Mouse (Mus musculus) spleen, postnatal 36 days (tissue): ENCODE measurements around the gene Gm26602.

Experiments
- DNase-seq, 2 experiments: peaks; one replicate each; pipeline ENCODE4 v3.0.0; 2022; ENCODE audit warnings: low spot score in 2 of 2, mixed read lengths in 1 of 2

The Gm26602 gene

DNA sequence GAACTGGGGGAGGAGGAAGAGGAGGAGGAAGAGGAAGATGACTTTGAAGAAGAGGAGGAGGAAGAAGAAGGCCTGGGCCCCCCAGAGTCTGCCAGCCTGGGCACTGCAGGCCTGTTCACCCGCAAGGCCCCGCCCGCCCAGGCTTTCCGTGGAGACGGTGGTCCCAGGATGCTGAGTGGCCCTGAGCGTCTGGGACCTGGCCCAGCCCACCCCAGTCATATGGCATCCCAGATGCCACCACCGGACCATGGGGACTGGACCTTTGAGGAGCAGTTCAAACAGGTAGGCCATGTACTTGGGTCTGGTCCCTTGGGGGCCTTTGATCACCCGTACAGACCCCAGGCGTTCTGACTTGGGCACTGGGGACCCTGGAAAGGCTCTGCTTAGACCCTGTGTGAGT is 21.1 kb downstream of the Gm26602 start:
- no peak for DNase-seq

- DNase-seq, result no peak
These were observed 22.1 kb downstream of the Gm26602 start for GRCm38 (mm10) chr10:79932736-79933135.

GRCm38 (mm10) chr10:79933145-79933679 is 22.6 kb downstream of the Gm26602 start:
- no peak for DNase-seq

DNA sequence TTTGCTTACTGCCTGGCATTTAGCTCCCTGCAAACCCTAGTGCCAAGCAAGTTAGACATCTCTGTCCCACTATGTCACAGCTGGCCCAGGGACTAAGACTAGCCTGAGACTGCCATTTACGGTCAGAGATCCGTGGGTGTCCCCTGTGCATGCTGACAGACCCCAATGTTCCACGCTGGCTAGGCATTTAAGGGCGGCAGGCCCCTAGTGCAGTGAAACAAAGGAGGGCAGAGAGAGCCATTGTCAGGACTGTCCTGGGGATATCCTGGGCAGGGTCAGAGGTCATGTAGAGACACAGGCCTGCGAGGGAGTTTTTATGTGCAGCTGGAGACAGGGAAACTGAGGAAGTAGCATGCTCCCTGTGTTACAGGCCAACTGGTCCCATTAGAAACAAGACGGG is 23.2 kb downstream of the Gm26602 start:
- DNase-seq, result no peak

DNA sequence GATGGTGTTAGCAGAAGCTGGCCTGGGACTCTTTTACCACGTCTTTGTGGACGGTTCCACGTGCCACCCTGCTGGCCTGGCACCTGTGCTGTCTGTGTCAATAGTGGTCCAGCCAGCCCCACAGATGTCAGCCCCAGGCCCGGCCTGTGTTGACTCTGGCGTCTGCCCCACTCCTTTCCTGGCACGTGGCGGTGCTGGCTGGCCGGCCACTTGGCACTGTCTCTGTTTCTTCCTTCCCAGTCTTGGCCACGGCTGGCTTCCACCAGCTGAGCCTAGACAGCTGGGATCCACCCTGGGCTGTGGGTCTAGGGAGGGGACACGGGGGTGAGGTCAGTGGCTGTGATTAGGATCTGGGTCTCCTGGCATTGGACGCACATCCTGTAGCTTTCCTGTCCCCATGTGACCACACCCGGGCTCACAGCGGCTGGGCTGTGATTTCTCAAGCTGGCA is 23.6 kb downstream of the Gm26602 start:
- peak in 1 of 2 experiments; percentile 44 for DNase-seq

- DNase-seq, result no peak
These were observed 24.3 kb downstream of the Gm26602 start for GRCm38 (mm10) chr10:79934794-79935569.

DNA sequence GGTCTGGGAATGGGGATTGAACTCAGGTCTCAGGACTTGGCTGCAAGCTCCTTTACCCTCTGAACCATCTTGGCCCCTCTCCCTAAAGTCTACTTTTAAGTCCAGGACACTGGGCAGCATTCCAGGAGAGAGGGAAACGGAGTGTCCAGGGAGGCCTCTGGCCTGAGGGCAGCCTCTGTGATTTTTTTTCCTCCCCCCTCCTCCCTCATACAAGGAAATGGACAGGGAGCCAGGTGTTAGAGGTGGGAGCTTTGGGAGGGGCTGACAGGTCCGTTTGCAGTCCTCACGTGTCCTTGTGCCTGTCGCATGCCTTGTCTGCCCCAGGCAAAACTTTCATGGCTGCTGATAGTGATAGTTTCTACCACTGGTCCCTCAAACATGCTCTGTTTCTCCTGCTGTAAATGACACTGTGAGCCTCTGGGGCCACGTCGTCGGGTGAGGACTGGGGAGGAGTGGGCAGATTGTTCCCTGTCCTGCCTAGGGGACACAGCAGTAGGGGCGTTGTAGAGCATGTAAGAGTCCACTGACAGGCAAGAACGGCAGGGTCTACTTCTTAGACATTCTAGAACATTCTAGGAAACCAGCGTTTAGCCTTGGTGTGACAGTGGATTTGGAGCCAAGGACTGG is 25.7 kb downstream of the Gm26602 start:
- no peak for DNase-seq

GRCm38 (mm10) chr10:79936911-79937441 is 26.3 kb downstream of the Gm26602 start:
- peak; percentile 89 to 91 for DNase-seq

GRCm38 (mm10) chr10:79937775-79938526 is 27.3 kb downstream of the Gm26602 start:
- DNase-seq, result no peak

DNA sequence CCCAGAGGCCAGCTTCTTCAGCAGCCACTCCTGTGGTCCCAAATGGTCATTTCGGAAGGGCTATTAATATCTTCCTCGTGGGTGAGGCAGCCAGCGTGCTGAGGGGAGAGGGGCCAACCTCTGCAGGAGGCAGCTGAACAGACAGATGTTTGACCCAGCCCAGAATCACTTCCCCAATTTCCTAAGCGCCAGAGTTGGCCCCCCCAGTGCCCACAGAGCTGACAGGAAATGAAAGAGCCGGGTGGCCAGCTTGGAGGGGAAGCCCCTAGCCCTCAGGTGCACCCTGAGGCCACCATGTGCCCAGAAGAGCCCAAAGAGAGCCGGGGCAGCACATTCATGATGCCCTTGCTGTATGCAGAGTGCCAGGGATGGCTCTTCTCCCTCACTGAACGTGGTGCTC is 30.1 kb downstream of the Gm26602 start:
- peak; percentile 93 to 94 for DNase-seq

DNA sequence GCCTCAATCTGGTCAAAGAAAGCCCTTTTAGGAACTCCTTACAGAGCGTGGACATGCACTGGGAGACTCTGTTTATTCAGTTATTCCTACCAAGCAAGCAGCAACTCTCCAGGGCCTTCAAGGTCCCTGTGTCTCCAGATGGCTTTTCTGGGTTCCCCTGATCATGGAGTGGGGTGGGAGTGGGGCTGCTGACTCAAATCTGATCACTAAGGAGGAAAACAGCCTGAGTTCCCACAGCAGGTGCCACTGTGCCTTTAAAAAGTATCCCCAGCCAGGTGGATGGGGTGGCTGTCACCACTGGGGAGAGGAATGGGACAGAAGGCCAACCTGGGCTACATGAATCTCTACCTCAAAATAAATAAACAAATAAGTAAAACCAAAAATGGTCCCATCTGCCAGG is 32.3 kb downstream of the Gm26602 start:
- no peak for DNase-seq

- DNase-seq, result peak in 1 of 2 experiments; percentile 48
These were observed 32.8 kb downstream of the Gm26602 start for GRCm38 (mm10) chr10:79943471-79943901.

DNA sequence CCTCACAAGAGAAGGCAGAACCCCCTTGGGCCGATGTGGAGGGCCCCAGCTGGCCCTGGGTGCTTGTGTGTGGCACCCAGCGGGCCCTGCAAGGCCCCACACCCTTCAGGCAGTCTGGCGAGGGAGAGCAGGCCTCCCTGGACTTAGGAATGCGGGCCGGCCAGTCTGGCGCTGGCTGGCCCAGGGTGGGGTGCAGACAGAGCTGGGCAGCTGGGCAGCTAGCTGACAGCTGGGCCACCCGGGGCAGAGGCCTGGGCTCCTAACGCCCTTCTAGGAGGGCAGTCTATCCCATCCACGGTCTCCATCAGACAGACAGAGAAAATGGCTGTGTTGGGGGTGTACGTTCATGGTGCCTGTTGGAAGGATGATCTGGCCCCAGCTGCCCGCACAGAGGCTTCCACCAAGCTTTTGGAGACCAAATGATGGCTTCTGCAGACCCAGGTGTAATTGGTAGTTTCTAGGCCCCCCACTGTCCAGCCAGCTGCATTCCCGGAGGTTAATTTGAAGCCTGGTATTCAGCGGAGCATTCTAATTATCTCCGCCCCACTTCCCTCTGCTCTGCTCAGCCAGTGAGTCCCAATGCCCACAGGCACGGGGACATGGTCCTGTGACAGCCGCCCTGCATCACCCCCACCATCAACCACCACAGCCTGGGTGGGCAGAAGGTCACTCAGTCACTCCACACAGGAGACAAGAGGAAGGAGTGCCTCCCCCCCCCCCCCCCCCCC is 35.0 kb downstream of the Gm26602 start:
- DNase-seq, result no peak

DNA sequence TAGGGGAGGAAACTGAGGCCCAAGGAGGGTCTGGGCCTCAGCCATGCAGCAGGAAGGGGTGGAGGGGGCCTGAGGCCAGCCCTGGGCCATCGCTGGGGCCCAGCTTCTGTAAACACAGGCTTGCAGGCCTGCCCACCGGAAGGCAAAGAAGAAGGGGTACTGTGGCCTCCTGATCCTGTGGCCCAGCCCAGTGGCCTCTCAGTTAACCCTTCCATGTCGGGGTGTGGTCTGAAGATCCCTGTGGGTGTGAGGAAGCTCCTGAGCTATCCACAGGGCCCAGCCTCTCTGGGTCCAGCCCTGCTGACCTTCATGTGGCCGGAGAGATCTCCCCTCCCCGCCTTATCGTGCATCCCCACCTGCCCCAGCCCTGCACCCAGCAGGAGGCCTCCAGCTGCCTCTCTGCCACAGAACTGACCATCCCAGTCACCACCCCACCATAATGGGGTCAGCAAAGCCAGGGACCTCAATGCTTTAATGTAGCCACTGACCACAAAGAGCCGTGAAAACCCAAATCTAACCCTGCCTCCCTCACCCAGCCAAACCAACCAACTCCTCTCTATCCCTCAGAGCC is 36.2 kb downstream of the Gm26602 start:
- no peak for DNase-seq

DNA sequence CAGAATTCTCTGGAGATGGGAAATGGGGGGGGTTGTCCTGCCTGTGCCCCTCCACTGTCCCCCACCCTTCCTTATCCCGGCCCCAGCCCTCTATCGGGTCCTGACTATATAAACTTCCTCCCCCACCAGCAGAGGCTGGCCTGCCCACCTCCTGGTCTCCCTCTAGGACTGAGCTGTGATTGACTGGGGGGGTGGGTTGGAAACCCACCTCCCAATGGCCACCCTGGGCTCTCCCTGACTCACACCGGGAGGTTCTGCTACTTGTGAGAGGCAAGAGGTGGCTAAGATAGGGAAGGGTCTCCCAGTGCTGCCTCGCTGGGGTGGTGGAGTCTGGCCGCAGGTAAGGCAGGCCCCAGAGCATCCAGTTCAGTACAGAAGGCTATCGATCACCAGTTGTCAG is 36.8 kb downstream of the Gm26602 start:
- DNase-seq, result no peak

- DNase-seq, result no peak
These were observed 39.2 kb downstream of the Gm26602 start for GRCm38 (mm10) chr10:79949873-79950272.

- no peak for DNase-seq
These were observed 40.0 kb downstream of the Gm26602 start for GRCm38 (mm10) chr10:79950661-79951060.

- DNase-seq, result peak in 1 of 2 experiments; percentile 50
These were observed 43.3 kb downstream of the Gm26602 start for GRCm38 (mm10) chr10:79953946-79954345.

GRCm38 (mm10) chr10:79955691-79956090 is 45.0 kb downstream of the Gm26602 start:
- DNase-seq, result no peak

DNA sequence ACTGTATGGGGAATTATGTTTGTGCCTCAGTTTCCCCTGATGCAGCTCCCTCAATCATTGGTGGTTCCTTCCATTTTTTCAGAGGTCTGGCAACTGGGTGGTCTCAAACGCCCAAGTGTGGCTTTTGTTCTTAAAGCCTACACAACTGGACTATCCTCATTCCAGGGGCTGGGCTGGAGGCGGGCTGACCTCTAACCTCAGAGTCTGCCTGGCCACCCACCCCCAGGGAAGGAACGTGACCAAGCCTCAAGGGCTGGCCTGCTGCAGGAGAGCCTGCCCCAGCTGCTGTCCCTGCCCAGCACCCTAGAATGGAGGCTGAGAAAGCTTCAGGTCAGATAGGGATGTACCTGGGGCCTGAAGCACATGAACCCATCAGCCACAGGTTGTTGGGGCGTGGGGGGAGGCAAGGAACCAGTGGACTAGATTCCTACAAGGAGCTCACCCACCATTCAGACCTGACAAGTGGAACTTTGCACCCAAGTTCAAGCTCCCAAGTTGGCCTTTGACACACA is 46.0 kb downstream of the Gm26602 start:
- DNase-seq, result no peak
